Comparison of ENCODE assay signal across 14 mouse cellular contexts in the genomic region with DNA sequence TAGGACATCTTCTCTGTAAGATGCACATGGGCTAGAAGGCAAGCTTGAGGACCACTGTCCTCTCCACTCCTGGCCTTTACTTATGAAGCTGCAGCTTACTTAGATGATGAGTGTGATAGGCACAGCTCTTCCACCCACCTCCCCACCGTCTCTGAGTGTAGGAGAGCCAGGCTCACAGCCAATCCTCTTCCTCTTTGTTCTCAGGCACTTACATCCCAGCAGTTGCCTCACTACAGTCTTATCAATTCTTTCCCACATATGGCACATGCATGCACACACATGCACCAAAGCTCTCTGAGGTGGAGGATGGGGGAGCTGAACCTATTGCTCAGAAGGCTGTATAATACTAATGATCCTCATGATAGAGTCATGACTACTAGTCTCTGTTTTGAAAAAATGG.
"Had no signal": no experiment of that assay in that cellular context is flagged by ENCODE, and none has a peak within 500 bp of the region (broad histone marks: within the 10 kb centered on the region; RNA-seq: fewer than 3 reads in every experiment).

No protein-coding gene starts in this region.

- H3K9ac ChIP-seq: limb, embryonic 12.5 days; limb, embryonic 15.5 days; midbrain, embryonic 13.5 days had no signal

- H3K4me2 ChIP-seq: limb, embryonic 12.5 days; limb, embryonic 15.5 days; midbrain, embryonic 13.5 days had no signal

- H3K9me3 ChIP-seq: limb, embryonic 12.5 days; limb, embryonic 15.5 days; midbrain, embryonic 13.5 days had no signal

- DNase-seq: left cerebral cortex, postnatal 4 days; lung, adult 2 months; lung, postnatal 14 days; lung, postnatal 4 days; right cerebral cortex, postnatal 4 days; thymus, adult 2 months; thymus, postnatal 25 days had no signal

- H3K4me3 ChIP-seq: limb, embryonic 12.5 days; limb, embryonic 15.5 days; midbrain, embryonic 13.5 days had no signal

- ATAC-seq: intestine, postnatal 0 days; midbrain, embryonic 13.5 days; midbrain, embryonic 16.5 days had no signal

- H3K27ac ChIP-seq: kidney, postnatal 0 days; limb, embryonic 12.5 days; limb, embryonic 15.5 days; midbrain, embryonic 13.5 days; stomach, postnatal 0 days had no signal

- H3K27me3 ChIP-seq: limb, embryonic 12.5 days; limb, embryonic 15.5 days; midbrain, embryonic 13.5 days had no signal

- H3K4me1 ChIP-seq: midbrain, embryonic 13.5 days had no signal

- H3K36me3 ChIP-seq: limb, embryonic 12.5 days; limb, embryonic 15.5 days; midbrain, embryonic 13.5 days had no signal
